Mouse (Mus musculus) erythroblast, embryonic 14.5 days (primary cell): ENCODE results near the gene Plekhg3. TPM values are rescaled to one million over a fixed set of nuclear protein-coding genes. Genes with fewer than 3 reads are reported as not detected.

ENCODE experiments used
- H3K27me3 ChIP-seq: 2 replicates; pipeline ENCODE4 v1.6.1; 2012; ENCODE audit warnings: inconsistent platforms; ENCODE audit not compliant: control insufficient read depth
- H3K36me3 ChIP-seq: 2 replicates; pipeline ENCODE4 v1.6.1; 2012; ENCODE audit warnings: mild to moderate bottlenecking, inconsistent platforms; ENCODE audit not compliant: control insufficient read depth
- H3K4me1 ChIP-seq: 2 replicates; pipeline ENCODE4 v1.6.1; 2012; ENCODE audit warnings: inconsistent platforms; ENCODE audit not compliant: control insufficient read depth
- H3K4me3 ChIP-seq: replicated peaks from 2 replicates; pipeline ENCODE3; 2012; ENCODE audit warnings: moderate library complexity, mild to moderate bottlenecking, inconsistent platforms
- H3K9me3 ChIP-seq: 2 replicates; pipeline ENCODE4 v1.6.1; 2012; ENCODE audit warnings: low read length, inconsistent platforms, mixed read lengths; ENCODE audit not compliant: control insufficient read depth
- GATA1 ChIP-seq: IDR thresholded peaks from 2 replicates; pipeline ENCODE4 v1.6.1; 2012; ENCODE audit warnings: low read length, inconsistent platforms, mixed read lengths
- TAL1 ChIP-seq: IDR thresholded peaks from 3 replicates; pipeline ENCODE4 v1.6.1; 2012; ENCODE audit warnings: low read length, inconsistent platforms, mixed read lengths
- polyA plus RNA-seq: library from polyadenylated mRNA; stranded (reverse); fragments of >175 nt; gene quantifications from 2 replicates; pipeline ENCODE4 v1.2.3, GENCODE M21; 2012

Plekhg3 gene
- polyA plus RNA-seq, 1 experiment, result 0.02 TPM

DNA sequence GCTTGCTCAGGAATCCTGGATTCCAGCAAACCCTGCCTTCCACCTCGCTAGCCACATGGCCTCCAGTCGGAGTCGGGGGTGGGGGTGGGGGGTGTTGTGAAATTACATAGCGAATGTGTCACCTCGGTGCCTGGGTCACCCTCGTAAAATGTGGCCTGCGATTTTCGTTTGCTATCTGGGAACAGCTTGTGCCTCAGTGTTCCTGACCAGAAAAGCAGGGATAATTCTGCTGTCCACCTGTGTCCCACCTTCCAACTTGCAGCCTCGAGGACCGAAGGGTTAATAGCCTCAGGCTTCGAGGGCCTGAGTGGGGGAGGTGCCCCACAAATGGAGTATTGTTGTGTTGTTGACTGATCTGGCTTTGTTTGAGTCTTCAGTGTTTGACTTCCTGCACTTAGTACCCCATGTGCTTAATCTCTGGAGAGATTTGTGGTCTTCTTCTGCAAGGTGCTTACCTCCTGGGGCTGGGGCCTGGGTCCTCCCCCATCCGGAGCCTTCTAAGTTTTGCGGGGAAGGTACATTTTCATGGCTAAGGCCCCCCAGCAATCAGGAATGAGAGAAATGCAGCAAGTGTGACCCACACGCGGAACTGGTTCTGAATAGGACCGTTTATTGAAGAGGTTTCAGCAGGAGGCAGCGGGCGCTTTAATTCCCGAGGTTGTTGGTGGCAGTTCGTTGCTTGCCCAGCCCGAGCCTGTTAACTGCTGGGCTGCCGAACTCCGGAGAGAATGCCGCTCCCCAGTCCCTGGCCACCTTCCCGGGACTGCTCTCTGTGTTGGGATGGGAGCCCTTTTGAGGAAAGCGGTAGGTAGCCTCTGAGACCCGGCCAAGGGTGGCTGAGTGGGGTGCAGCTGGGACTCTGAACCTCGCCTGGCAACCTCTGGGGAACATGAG lies 15.9 kb downstream of the Plekhg3 start:
- Histone ChIP-seq H3K4me1 (no peaks in the 10 kb centered on the region), H3K4me3 (no peak overlapping the region), H3K9me3 (no peaks in the 10 kb centered on the region), H3K27me3 (peaks cover 36% of the 10 kb centered on the region), H3K36me3 (no peaks in the 10 kb centered on the region)
- TF ChIP-seq GATA1, result no peak
- TF ChIP-seq TAL1, result no peak

DNA sequence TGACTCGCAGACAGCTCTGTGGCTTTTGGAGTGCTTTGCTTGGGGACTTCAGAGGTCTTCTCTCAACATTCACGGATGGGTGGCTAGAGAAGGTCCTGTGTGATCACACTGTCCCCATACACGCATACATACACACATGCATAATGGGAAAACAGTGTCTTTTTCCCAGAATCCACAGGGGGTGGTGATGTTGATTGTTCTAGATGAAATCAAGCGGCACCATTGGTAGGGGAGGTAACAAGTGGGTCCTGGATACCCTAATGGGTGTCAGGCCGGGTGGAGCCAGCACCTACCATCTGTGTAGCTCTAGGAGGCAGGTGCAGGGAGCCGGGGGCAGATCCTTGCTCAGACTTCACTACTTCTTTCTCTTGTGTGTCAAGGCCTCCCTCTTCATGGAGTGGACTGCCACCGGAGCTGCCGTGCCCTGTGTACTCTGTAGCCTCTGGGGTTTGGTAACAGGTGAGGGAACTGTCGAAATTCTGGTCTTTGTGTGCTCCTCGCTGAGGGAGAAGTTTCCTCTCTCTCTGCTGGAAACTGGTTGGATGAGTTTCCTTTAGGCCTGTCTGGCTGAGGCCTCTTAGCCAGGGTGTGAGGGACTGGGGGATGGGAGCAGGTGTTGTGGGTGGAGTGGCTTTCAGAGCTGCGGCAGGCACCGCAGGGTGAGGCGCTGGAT lies 16.9 kb downstream of the Plekhg3 start:
- Histone ChIP-seq H3K4me3 (no peak overlapping the region), H3K4me1 (no peaks in the 10 kb centered on the region), H3K27me3 (peaks cover 36% of the 10 kb centered on the region), H3K9me3 (no peaks in the 10 kb centered on the region), H3K36me3 (no peaks in the 10 kb centered on the region)
- no peak for TF ChIP-seq GATA1
- TF ChIP-seq TAL1, result no peak

DNA sequence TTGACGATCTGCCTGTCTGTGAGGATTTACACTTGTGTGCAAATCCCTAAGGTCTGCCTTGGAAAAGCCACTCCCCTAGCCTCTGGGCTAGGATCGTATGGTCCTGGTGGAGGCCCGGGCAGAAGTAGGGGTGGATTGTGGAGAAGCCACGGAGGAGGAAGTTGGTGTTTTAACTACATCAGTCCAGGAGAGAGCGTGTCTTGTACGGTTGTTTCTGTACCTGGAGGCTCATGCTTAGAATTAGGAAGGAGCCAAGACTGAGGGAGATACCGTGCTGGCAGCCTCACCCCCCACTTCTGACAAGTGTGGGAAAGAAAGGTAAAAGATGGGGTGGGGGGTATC lies 17.4 kb downstream of the Plekhg3 start:
- Histone ChIP-seq H3K36me3 (no peaks in the 10 kb centered on the region), H3K27me3 (peaks cover 36% of the 10 kb centered on the region), H3K4me3 (no peak overlapping the region)

DNA sequence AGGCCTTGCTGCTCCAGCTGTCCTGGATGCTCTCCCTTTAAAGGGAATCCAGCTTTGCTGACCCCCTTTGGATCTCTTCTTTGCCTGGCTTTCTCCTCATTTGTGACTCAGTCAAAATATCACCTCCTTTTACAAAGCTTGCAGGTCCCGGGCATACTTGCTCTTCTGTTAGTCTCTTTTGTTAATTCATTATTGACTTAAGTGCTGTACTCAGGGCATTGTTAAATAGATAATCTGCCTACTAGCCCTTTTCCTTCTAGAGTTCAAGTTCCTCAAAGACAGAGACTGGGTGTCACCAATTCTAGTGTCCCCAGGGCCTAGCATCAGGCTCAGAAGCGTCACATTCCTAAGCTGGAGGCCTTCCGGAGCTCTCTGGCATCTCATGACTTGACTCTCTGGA lies 18.5 kb downstream of the Plekhg3 start:
- Histone ChIP-seq H3K27me3 (peaks cover 36% of the 10 kb centered on the region), H3K4me1 (no peaks in the 10 kb centered on the region), H3K9me3 (no peaks in the 10 kb centered on the region), H3K4me3 (no peak overlapping the region), H3K36me3 (no peaks in the 10 kb centered on the region)
- TF ChIP-seq GATA1 (no peak), TAL1 (no peak)

More for the DNA sequence above, 17.4 kb downstream of the Plekhg3 start:
- H3K4me1 ChIP-seq, result no peaks in the 10 kb centered on the region
- TF ChIP-seq GATA1 (no peak), TAL1 (no peak)
- H3K9me3 ChIP-seq, result no peaks in the 10 kb centered on the region

DNA sequence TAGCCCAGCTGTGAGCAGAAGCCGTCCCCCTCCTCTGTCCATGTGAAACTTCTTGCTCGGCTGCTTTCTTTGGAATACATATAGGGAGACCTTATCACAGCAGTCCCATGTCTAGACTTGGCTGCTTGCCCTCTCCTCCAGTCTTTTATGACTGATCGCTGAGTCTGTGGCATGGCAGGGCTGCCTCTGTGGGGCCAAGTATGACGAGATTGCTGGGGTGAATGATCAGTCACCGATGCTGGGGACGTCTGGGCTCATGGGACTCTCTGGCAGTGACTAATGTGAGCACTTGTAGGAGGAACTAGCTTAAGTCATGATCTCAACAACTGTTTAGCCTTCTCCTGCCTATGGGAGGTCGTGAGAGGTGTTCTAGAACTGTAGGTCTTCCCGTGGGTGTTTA lies 21.6 kb downstream of the Plekhg3 start:
- H3K4me1 ChIP-seq, result peaks cover 4% of the 10 kb centered on the region
- no peaks in the 10 kb centered on the region for H3K36me3 ChIP-seq
- TF ChIP-seq TAL1 (no peak), GATA1 (no peak)
- H3K27me3 ChIP-seq, result peaks cover 21% of the 10 kb centered on the region
- no peaks in the 10 kb centered on the region for H3K9me3 ChIP-seq
- H3K4me3 ChIP-seq, result no peak overlapping the region

DNA sequence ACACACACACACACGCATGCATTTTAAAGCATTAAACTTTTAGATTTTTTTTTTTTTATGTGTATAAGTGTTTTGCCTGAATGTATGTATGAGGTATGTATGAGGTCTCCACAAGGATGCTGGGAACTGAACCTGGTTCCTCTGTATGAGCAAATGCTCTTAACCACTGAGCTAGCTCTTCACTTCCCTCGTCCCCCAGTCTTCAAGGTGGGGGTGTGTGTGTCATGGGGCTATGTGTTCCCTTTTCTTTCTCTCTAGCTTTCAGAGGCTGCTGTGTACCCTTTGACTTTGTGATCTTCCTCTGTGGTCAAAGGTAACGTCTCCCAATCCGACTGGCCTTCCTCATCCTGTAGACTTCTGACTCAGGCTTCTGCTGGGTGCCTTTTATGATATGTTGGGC lies 22.3 kb downstream of the Plekhg3 start:
- Histone ChIP-seq H3K9me3 (no peaks in the 10 kb centered on the region), H3K27me3 (peaks cover 15% of the 10 kb centered on the region), H3K4me3 (no peak overlapping the region), H3K36me3 (no peaks in the 10 kb centered on the region), H3K4me1 (peaks cover 4% of the 10 kb centered on the region)
- TF ChIP-seq GATA1 (no peak), TAL1 (no peak)

DNA sequence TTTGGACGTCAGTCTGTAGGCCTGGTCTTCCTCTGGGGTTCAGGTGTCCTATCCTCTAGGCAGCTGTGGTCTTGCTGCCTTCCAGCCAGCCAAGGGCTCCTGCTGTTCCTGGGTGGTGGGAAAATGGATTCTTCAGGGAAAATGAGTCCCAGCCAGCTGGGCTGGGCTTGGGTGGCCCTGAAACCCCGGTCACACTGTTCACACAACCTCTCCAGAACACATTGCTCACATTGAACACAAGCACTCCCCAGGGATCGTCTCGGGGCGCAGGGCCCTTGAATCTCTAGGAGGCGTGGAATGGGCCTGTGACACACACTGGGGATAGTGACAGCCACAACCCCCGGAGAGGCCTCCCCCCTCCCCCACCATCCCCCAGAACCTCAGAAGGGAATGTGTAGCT lies 23.2 kb downstream of the Plekhg3 start:
- H3K36me3 ChIP-seq, result no peaks in the 10 kb centered on the region
- H3K4me1 ChIP-seq, result peaks cover 4% of the 10 kb centered on the region
- H3K9me3 ChIP-seq, result no peaks in the 10 kb centered on the region
- peaks cover 6% of the 10 kb centered on the region for H3K27me3 ChIP-seq
- no peak for TF ChIP-seq GATA1
- no peak for TF ChIP-seq TAL1
- no peak overlapping the region for H3K4me3 ChIP-seq

DNA sequence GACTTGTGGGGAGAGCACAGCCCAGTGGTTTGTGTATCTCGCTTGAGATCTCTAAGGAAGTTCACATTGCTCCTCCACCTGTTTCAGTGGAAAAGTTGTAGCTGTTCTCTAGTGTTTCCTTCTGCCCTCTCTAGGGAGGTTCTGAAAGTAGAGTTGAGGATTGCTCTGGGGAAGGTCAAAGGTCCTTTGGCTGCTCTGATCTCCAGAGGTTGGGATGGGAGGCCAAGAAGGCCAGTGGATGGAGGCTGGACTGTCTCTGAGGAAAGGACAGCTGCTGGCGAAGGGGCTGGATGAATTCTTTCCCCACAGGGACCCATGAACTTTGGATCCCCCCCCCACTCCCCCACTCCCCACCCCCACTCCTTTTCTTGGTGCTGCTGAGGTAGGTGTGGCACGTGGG lies 23.7 kb downstream of the Plekhg3 start:
- H3K27me3 ChIP-seq, result peaks cover 5% of the 10 kb centered on the region; the same call in 1 of the 2 replicates
- H3K36me3 ChIP-seq, result no peaks in the 10 kb centered on the region
- H3K4me1 ChIP-seq, result peaks cover 4% of the 10 kb centered on the region
- H3K9me3 ChIP-seq, result no peaks in the 10 kb centered on the region
- TF ChIP-seq TAL1, result no peak
- no peak for TF ChIP-seq GATA1
- H3K4me3 ChIP-seq, result no peak overlapping the region

DNA sequence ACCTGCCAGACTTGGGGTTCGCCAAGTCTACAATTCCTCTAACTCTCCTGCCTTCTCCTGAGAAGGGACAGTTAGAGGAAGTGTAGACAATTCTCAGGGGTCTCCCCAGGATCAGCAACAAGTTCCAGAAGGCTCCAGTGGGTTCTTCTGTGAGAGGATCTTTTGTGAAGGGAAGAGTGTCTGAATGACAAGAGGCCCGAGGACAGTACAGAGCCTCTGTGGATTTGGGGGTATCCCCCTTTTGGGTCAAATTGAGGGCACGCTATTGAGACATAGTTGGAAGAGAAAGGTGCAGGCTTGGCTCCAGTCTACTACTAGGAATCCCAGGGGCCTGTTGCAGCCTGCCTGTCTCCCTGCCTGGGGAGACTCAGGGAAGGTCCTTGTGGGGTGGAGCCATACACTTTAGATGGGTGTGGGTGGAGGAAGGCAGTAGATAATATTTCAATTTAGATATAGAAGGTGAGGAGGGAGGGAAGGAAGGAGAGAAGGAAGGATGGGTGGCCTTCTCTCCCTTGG lies 24.2 kb downstream of the Plekhg3 start:
- TF ChIP-seq GATA1, result no peak
- TF ChIP-seq TAL1, result no peak
- H3K4me1 ChIP-seq, result peaks cover 4% of the 10 kb centered on the region
- H3K9me3 ChIP-seq, result no peaks in the 10 kb centered on the region
- H3K27me3 ChIP-seq, result peaks cover 2% of the 10 kb centered on the region; the same call in 1 of the 2 replicates
- H3K36me3 ChIP-seq, result peaks cover 1% of the 10 kb centered on the region; the same call in 1 of the 2 replicates
- H3K4me3 ChIP-seq, result no peak overlapping the region
